Mouse (Mus musculus) MEL (cell line): Measurements from ENCODE around the gene Aldh4a1. TPM values are rescaled to one million over a fixed set of nuclear protein-coding genes. Genes with fewer than 3 reads are reported as not detected.
A peak's percentile ranks its signal among the peaks of the same experiment; 100 is the strongest.

Experiments
- DNase-seq: peaks from one replicate; pipeline ENCODE4 v3.0.0; 2011; ENCODE audit warnings: low read depth, low spot score
- H3K27ac ChIP-seq: 2 replicates; pipeline ENCODE4 v1.5.1; 2012; ENCODE audit warnings: low read depth, mild to moderate bottlenecking, control low read depth, low read length, moderate library complexity; ENCODE audit not compliant: control insufficient read depth
- H3K27me3 ChIP-seq, 2 experiments: fragments of 150-350 bp in 1 of 2; sonication (generic) in 1 of 2; 2 replicates each; pipeline ENCODE4 v1.6.1; 2012; ENCODE audit warnings: low read length in 2 of 2, mild to moderate bottlenecking in 2 of 2, improper control_type of control experiment in 1 of 2, moderate library complexity in 1 of 2; ENCODE audit not compliant: insufficient read depth in 2 of 2, control insufficient read depth in 1 of 2
- H3K36me3 ChIP-seq, 2 experiments: 2 replicates each; pipeline ENCODE4 v1.6.1; 2012 to 2014; ENCODE audit warnings: low read length in 2 of 2, improper control_type of control experiment in 1 of 2, inconsistent platforms in 1 of 2, mild to moderate bottlenecking in 1 of 2; ENCODE audit not compliant: insufficient read depth in 2 of 2, control insufficient read depth in 1 of 2
- H3K4me1 ChIP-seq, 2 experiments: fragments of 150-350 bp in 1 of 2; sonication (generic) in 1 of 2; 2 replicates each; pipeline ENCODE4 v1.6.1; 2012; ENCODE audit warnings: low read length in 2 of 2, improper control_type of control experiment in 1 of 2, mild to moderate bottlenecking in 1 of 2; ENCODE audit not compliant: insufficient read depth in 2 of 2, control insufficient read depth in 1 of 2
- H3K4me3 ChIP-seq, 2 experiments: fragments of 150-350 bp in 1 of 2; sonication (generic) in 1 of 2; 2 replicates each; pipeline ENCODE4 v1.5.1; 2012; ENCODE audit warnings: low read depth in 2 of 2, low read length in 2 of 2, mild to moderate bottlenecking in 2 of 2, moderate library complexity in 2 of 2, control low read depth in 1 of 2, improper control_type of control experiment in 1 of 2; ENCODE audit not compliant: control insufficient read depth in 1 of 2, insufficient read depth in 1 of 2
- H3K79me2 ChIP-seq: 2 replicates; pipeline ENCODE4 v1.6.1; 2012; ENCODE audit warnings: mild to moderate bottlenecking, low read length, moderate library complexity; ENCODE audit not compliant: control insufficient read depth, poor library complexity, insufficient read depth
- H3K9ac ChIP-seq: 2 replicates; pipeline ENCODE4 v1.6.1; 2012; ENCODE audit warnings: low read depth, mild to moderate bottlenecking, control low read depth, low read length, moderate library complexity; ENCODE audit not compliant: control insufficient read depth, poor library complexity, severe bottlenecking
- H3K9me3 ChIP-seq: fragments of 150-350 bp; sonication (generic); replicated peaks from 2 replicates; pipeline ENCODE4 v1.6.1; 2012; ENCODE audit warnings: mild to moderate bottlenecking, low read length, improper control_type of control experiment, moderate library complexity; ENCODE audit not compliant: insufficient read depth
- BHLHE40 ChIP-seq: IDR thresholded peaks from 2 replicates; pipeline ENCODE4 v1.6.1; 2012; ENCODE audit warnings: low read depth, mild to moderate bottlenecking, inconsistent platforms, low read length, improper control_type of control experiment, borderline replicate concordance
- CHD1 ChIP-seq: IDR thresholded peaks from 2 replicates; pipeline ENCODE4 v1.6.1; 2012; ENCODE audit warnings: low read depth, mild to moderate bottlenecking, inconsistent platforms, low read length, improper control_type of control experiment
- CTCF ChIP-seq, 3 experiments: IDR thresholded peaks in 2 of 3; conservative IDR thresholded peaks in 1 of 3; 2 replicates each; pipeline ENCODE4 v1.5.1; 2011 to 2012; ENCODE audit warnings: low read length in 3 of 3, low read depth in 2 of 3, mild to moderate bottlenecking in 2 of 3, improper control_type of control experiment in 1 of 3, inconsistent platforms in 1 of 3, mixed read lengths in 1 of 3, moderate library complexity in 1 of 3; ENCODE audit not compliant: control insufficient read depth in 1 of 3, insufficient read depth in 1 of 3, poor library complexity in 1 of 3, severe bottlenecking in 1 of 3
- E2F4 ChIP-seq: IDR thresholded peaks from 2 replicates; pipeline ENCODE4 v1.6.1; 2011; ENCODE audit warnings: low read depth, low read length, improper control_type of control experiment, borderline replicate concordance
- EP300 ChIP-seq, 2 experiments: IDR thresholded peaks; 2 replicates each; pipeline ENCODE4 v1.6.1; 2011; ENCODE audit warnings: improper control_type of control experiment in 2 of 2, low read length in 2 of 2, low read depth in 1 of 2, mild to moderate bottlenecking in 1 of 2
- GATA1 ChIP-seq: IDR thresholded peaks from 2 replicates; pipeline ENCODE4 v1.6.1; 2011; ENCODE audit warnings: low read depth, low read length, improper control_type of control experiment
- JUND ChIP-seq: IDR thresholded peaks from 2 replicates; pipeline ENCODE4 v1.6.1; 2011; ENCODE audit warnings: low read depth, mild to moderate bottlenecking, improper control_type of control experiment, low read length
- MAFK ChIP-seq: IDR thresholded peaks from 2 replicates; pipeline ENCODE4 v1.6.1; 2011; ENCODE audit warnings: low read depth, mild to moderate bottlenecking, low read length, improper control_type of control experiment, borderline replicate concordance
- MXI1 ChIP-seq: IDR thresholded peaks from 2 replicates; pipeline ENCODE4 v1.6.1; 2011; ENCODE audit warnings: mild to moderate bottlenecking, low read depth, low read length, improper control_type of control experiment
- MYB ChIP-seq: IDR thresholded peaks from 2 replicates; pipeline ENCODE4 v1.6.1; 2011; ENCODE audit warnings: mild to moderate bottlenecking, low read depth, low read length, improper control_type of control experiment
- NELFE ChIP-seq: IDR thresholded peaks from 2 replicates; pipeline ENCODE4 v1.6.1; 2011; ENCODE audit warnings: low read depth, low read length, improper control_type of control experiment
- RAD21 ChIP-seq: IDR thresholded peaks from 2 replicates; pipeline ENCODE4 v1.6.1; 2011; ENCODE audit warnings: mild to moderate bottlenecking, low read depth, low read length, improper control_type of control experiment
- UBTF ChIP-seq: IDR thresholded peaks from 2 replicates; pipeline ENCODE4 v1.6.1; 2012; ENCODE audit warnings: low read depth, mild to moderate bottlenecking, inconsistent platforms, low read length, improper control_type of control experiment, moderate library complexity, borderline replicate concordance; ENCODE audit not compliant: insufficient read depth
- USF1 ChIP-seq: IDR thresholded peaks from 2 replicates; pipeline ENCODE4 v1.6.1; 2014; ENCODE audit warnings: low read depth, mild to moderate bottlenecking, inconsistent platforms, low read length, improper control_type of control experiment, moderate library complexity
- ZC3H11A ChIP-seq: IDR thresholded peaks from 2 replicates; pipeline ENCODE4 v1.6.1; 2012; ENCODE audit warnings: low read depth, mild to moderate bottlenecking, inconsistent platforms, low read length, improper control_type of control experiment
- ZKSCAN1 ChIP-seq: IDR thresholded peaks from 2 replicates; pipeline ENCODE4 v1.6.1; 2012; ENCODE audit warnings: low read depth, mild to moderate bottlenecking, inconsistent platforms, low read length, improper control_type of control experiment, moderate library complexity
- ZNF384 ChIP-seq: IDR thresholded peaks from 2 replicates; pipeline ENCODE4 v1.6.1; 2012; ENCODE audit warnings: low read depth, mild to moderate bottlenecking, inconsistent platforms, low read length, improper control_type of control experiment
- polyA plus RNA-seq, 2 experiments: library from polyadenylated mRNA; stranded (reverse) in 1 of 2; unstranded in 1 of 2; fragments of >175 nt in 1 of 2; fragments of >200 nt in 1 of 2; gene quantifications; 2 replicates each; pipeline versions ENCODE4 v1.2.1 to v1.2.4; 2012; ENCODE audit warnings: low replicate concordance in 2 of 2, low read depth in 1 of 2; ENCODE audit not compliant: insufficient read length in 2 of 2, insufficient read depth in 1 of 2, missing spikeins in 1 of 2
- total RNA-seq: library from RNA; depleted of rRNA; stranded (reverse); fragments of 300-350 nt; gene quantifications from 2 replicates; pipeline ENCODE4 v1.2.3, GENCODE M21; 2012

The Aldh4a1 gene
- total and polyA plus RNA-seq, 3 experiments = 11.7 to 12.3 TPM; not detected in 1

GRCm38 (mm10) chr4:139614524-139615260 lies 8.0 kb upstream of the Aldh4a1 start:
- DNase-seq = no peak
- H3K4me3 ChIP-seq = no peak overlapping the region
- no peaks in the 10 kb centered on the region for H3K79me2 ChIP-seq
- TF ChIP-seq ZKSCAN1 (0 out of 2 replicates have a peak, but pooled peaks have one; percentile 46), MYB (no peak)
- H3K36me3 ChIP-seq = no peaks in the 10 kb centered on the region
- H3K9me3 ChIP-seq = no peaks in the 10 kb centered on the region
- no peaks in the 10 kb centered on the region; a peak in 1 of 4 replicates for H3K4me1 ChIP-seq
- H3K27me3 ChIP-seq = no peaks in the 10 kb centered on the region
- H3K27ac ChIP-seq = no peak overlapping the region
- H3K9ac ChIP-seq = no peak overlapping the region

- H3K9ac ChIP-seq = no peak overlapping the region
- H3K9me3 ChIP-seq = no peaks in the 10 kb centered on the region
- H3K79me2 ChIP-seq = no peaks in the 10 kb centered on the region
- no peak for DNase-seq
- H3K27ac ChIP-seq = no peak overlapping the region
- peaks cover 0 to 1% of the 10 kb centered on the region in 2 experiments; a peak in 2 of 4 replicates for H3K36me3 ChIP-seq
- TF ChIP-seq GATA1 (no peak), RAD21 (no peak), CHD1 (no peak), E2F4 (no peak), ZC3H11A (no peak), MAFK (no peak), BHLHE40 (no peak), UBTF (no peak), NELFE (no peak)
- peaks cover 0 to under 1% of the 10 kb centered on the region in 2 experiments; a peak in 2 of 4 replicates for H3K4me1 ChIP-seq
- H3K4me3 ChIP-seq = no peak overlapping the region
- H3K27me3 ChIP-seq = no peaks in the 10 kb centered on the region
These were observed 6.2 kb upstream of the Aldh4a1 start for GRCm38 (mm10) chr4:139616276-139617000.

- Histone ChIP-seq H3K27me3 (no peaks in the 10 kb centered on the region), H3K27ac (no peak overlapping the region), H3K9ac (no peak overlapping the region), H3K9me3 (no peaks in the 10 kb centered on the region)
- TF ChIP-seq CTCF (IDR thresholded peaks at IDR 0.05 in 2 of 3, conservative IDR thresholded peaks at IDR 0.05 in 1 of 3; ENCODE audit: control insufficient read depth in 1 of 3, insufficient read depth in 1 of 3, low read depth in 2 of 3, low read length in 3 of 3, poor library complexity in 1 of 3, severe bottlenecking in 1 of 3) = no peak
- no peak for TF ChIP-seq EP300 (IDR thresholded peaks at IDR 0.05; ENCODE audit: low read depth in 1 of 2, low read length in 2 of 2)
- no peak for TF ChIP-seq USF1
- TF ChIP-seq JUND = no peak
- no peak for TF ChIP-seq ZKSCAN1
- no peak for TF ChIP-seq ZNF384
- TF ChIP-seq MXI1 = no peak
- TF ChIP-seq UBTF = no peak
- TF ChIP-seq, all 39 proteins: peak for 0
- no peak overlapping the region for H3K4me3 ChIP-seq
- H3K79me2 ChIP-seq = no peaks in the 10 kb centered on the region
- no peak for DNase-seq
- H3K4me1 ChIP-seq = peaks cover 2 to 5% of the 10 kb centered on the region in 2 experiments; a peak in 3 of 4 replicates
- peaks cover 0 to 5% of the 10 kb centered on the region in 2 experiments; a peak in 2 of 4 replicates for H3K36me3 ChIP-seq
These were observed 5.7 kb upstream of the Aldh4a1 start for GRCm38 (mm10) chr4:139617001-139617364.
